Mouse (Mus musculus) kidney, embryonic 15.5 days (tissue): ENCODE results near the gene Vmn1r218. TPM values are rescaled to one million over a fixed set of nuclear protein-coding genes. Genes with fewer than 3 reads are reported as not detected.
"Not testable (repeated sequence)": the region's sequence is repeated elsewhere in the genome, so short reads cannot be mapped to it uniquely, and the experiment has no call there.

Source experiments
- ATAC-seq: fragments of 200-750 bp; cut with Nextera tagmentation; replicated peaks from 2 replicates; pipeline ENCODE4 v1.8.0; 2017; ENCODE audit warnings: moderate TSS enrichment; ENCODE audit not compliant: low FRiP score
- H3K27ac ChIP-seq: fragments of 300-500 bp; sonication (generic); 2 replicates; pipeline ENCODE4 v1.5.1; 2015; ENCODE audit warnings: mild to moderate bottlenecking, inconsistent platforms
- H3K27me3 ChIP-seq: fragments of 300-500 bp; sonication (generic); 2 replicates; pipeline ENCODE4 v1.6.1; 2015; ENCODE audit warnings: inconsistent platforms
- H3K36me3 ChIP-seq: fragments of 300-500 bp; sonication (generic); 2 replicates; pipeline ENCODE4 v1.6.1; 2015; ENCODE audit warnings: inconsistent platforms
- H3K4me1 ChIP-seq: fragments of 300-500 bp; sonication (generic); 2 replicates; pipeline ENCODE4 v1.6.1; 2015; ENCODE audit warnings: inconsistent platforms
- H3K4me2 ChIP-seq: fragments of 300-500 bp; sonication (generic); 2 replicates; pipeline ENCODE4 v1.6.1; 2015; ENCODE audit warnings: moderate library complexity, mild to moderate bottlenecking, inconsistent platforms
- H3K4me3 ChIP-seq: fragments of 300-500 bp; sonication (generic); replicated peaks from 2 replicates; pipeline ENCODE4 v1.5.1; 2015; ENCODE audit warnings: mild to moderate bottlenecking, inconsistent platforms
- H3K9ac ChIP-seq: fragments of 300-500 bp; sonication (generic); 2 replicates; pipeline ENCODE4 v1.6.1; 2015; ENCODE audit warnings: mild to moderate bottlenecking, inconsistent platforms
- H3K9me3 ChIP-seq: fragments of 300-500 bp; sonication (generic); replicated peaks from 2 replicates; pipeline ENCODE4 v1.6.1; 2016; ENCODE audit warnings: inconsistent platforms
- WGBS: fragments of 180-500 bp; shearing (Covaris S2); methylation state at CpG from one replicate; pipeline ENCODE4 v1.1.7; 2015; ENCODE audit warnings: mixed read lengths; 5-methylcytosine and 5-hydroxymethylcytosine counted together
- polyA plus RNA-seq: library from polyadenylated mRNA; unstranded; fragments of >200 nt; fragmentation: Nextera tagmentation; extraction: Ambion mirVana; gene quantifications from 2 replicates; pipeline ENCODE4 v1.2.1, GENCODE M21; 2015

Gene Vmn1r218
- polyA plus RNA-seq = not detected in 2 replicates

GRCm38 (mm10) chr13:23133099-23133498 is at the start of gene Vmn1r218:
Gene Vmn1r218 (plus strand): TSS chr13:23133155.
- WGBS = 72% methylated on average over 3 of the region's 3 CpGs
- Histone ChIP-seq H3K9me3 (no peaks in the 10 kb centered on the region), H3K4me1 (no peaks in the 10 kb centered on the region), H3K4me2 (no peak within 1 kb of the TSS), H3K4me3 (no peak within 1 kb of the TSS), H3K36me3 (no peaks in the 10 kb centered on the region), H3K27me3 (no peaks in the 10 kb centered on the region), H3K27ac (no peak within 1 kb of the TSS), H3K9ac (no peak within 1 kb of the TSS)
- ATAC-seq = no peak

DNA sequence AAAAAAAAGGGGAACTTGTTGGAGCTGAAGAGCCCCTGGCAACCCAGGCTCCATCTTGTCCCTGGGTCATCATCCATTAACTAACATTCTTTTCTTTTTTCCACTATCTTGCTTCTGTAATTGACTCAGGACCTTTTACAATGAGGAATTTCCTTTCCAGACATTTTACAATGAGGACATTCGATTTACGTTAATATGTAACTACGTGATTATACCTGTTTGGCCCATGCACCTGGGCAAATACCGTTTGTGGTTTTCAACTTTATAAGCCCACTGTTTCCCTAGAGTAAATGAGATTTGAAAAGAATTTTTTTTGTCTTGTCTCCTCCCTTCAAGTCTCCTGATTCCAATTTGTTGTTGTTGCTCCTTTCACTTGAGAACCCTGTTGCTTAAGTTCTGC is 38.6 kb upstream of the Vmn1r218 start:
- no peaks in the 10 kb centered on the region for H3K36me3 ChIP-seq
- H3K9me3 ChIP-seq = no peaks in the 10 kb centered on the region
- H3K4me2 ChIP-seq = no peak overlapping the region
- no peak for ATAC-seq
- H3K27ac ChIP-seq = no peak overlapping the region
- H3K27me3 ChIP-seq = no peaks in the 10 kb centered on the region
- H3K4me3 ChIP-seq = no peak overlapping the region
- no peak overlapping the region for H3K9ac ChIP-seq
- WGBS = 84% methylated on average over 4 of the region's 4 CpGs
- no peaks in the 10 kb centered on the region for H3K4me1 ChIP-seq

DNA sequence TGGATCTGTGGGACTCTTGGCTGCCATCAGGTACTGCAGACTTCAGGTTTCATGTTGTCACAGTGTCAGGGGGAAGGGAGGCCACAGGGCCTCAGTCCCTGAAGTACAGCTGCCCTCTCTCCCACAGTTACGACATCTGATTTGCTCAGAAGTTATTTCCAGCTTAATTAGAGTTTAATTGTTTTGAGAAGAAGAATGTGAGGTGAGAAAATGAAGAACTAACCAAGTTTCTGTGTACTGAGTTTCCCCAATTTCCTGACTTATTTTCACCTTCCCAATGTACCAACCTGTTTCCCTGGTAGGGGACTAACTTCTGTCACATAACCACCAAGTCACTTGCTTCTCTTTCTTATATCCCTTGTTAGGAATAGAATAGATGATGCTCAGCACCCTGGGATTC is 14.8 kb upstream of the Vmn1r218 start, which contains the start of gene Vmn1r217:
TSS of gene Vmn1r217 (minus strand) at position 101 of the 400 bp plus-strand sequence.
- H3K4me1 ChIP-seq, H3K9me3 ChIP-seq, H3K27me3 ChIP-seq, H3K9ac ChIP-seq, H3K4me2 ChIP-seq, H3K27ac ChIP-seq, H3K4me3 ChIP-seq, H3K36me3 ChIP-seq, ATAC-seq: not testable (repeated sequence)
- WGBS = 70% methylated on average over 1 of the region's 1 CpGs

GRCm38 (mm10) chr13:23120611-23121010 is 12.3 kb upstream of the Vmn1r218 start:
- WGBS = 88% methylated on average over 2 of the region's 2 CpGs

DNA sequence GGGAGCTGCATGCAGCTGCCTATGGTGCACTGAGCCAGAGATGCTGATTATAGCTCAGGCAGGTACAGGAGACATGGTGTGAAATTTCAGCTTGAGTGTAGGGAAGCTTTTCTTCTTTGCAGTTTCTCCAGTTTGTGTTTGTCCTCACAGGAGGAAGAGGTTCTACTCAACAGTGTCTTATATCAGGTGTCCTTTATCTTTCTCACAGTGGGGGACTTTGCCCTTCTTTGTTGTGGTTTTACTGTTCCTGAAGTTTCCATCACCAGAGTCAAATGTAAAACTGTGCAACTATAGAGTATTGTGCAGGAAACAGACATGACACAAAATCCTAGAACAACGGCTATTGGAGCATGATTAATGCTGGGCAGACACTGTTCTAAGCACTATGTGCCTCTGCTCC is 546 bp downstream of the Vmn1r218 start:
- no peaks in the 10 kb centered on the region for H3K9me3 ChIP-seq
- H3K27me3 ChIP-seq = no peaks in the 10 kb centered on the region
- H3K36me3 ChIP-seq = no peaks in the 10 kb centered on the region
- H3K4me3 ChIP-seq = no peak overlapping the region
- H3K4me1 ChIP-seq = no peaks in the 10 kb centered on the region
- no peak overlapping the region for H3K27ac ChIP-seq
- H3K4me2 ChIP-seq = no peak overlapping the region
- no peak overlapping the region for H3K9ac ChIP-seq
- 62% methylated on average over 1 of the region's 1 CpGs for WGBS
- ATAC-seq = no peak

More at GRCm38 (mm10) chr13:23120611-23121010, 12.3 kb upstream of the Vmn1r218 start:
- H3K4me3 ChIP-seq = no peak overlapping the region
- no peak for ATAC-seq
- no peaks in the 10 kb centered on the region for H3K27me3 ChIP-seq
- H3K36me3 ChIP-seq = no peaks in the 10 kb centered on the region
- no peaks in the 10 kb centered on the region for H3K4me1 ChIP-seq
- H3K9ac ChIP-seq = no peak overlapping the region
- H3K27ac ChIP-seq = no peak overlapping the region
- no peaks in the 10 kb centered on the region for H3K9me3 ChIP-seq
- no peak overlapping the region for H3K4me2 ChIP-seq

- Histone ChIP-seq H3K4me1 (no peaks in the 10 kb centered on the region), H3K9ac (no peak overlapping the region), H3K27ac (no peak overlapping the region), H3K27me3 (no peaks in the 10 kb centered on the region), H3K36me3 (no peaks in the 10 kb centered on the region), H3K9me3 (no peaks in the 10 kb centered on the region), H3K4me3 (no peak overlapping the region), H3K4me2 (no peak overlapping the region)
- WGBS = 91% methylated on average over 2 of the region's 2 CpGs
- no peak for ATAC-seq
Measured at GRCm38 (mm10) chr13:23138880-23139279, 5.9 kb downstream of the Vmn1r218 start.

- 79% methylated on average over 3 of the region's 3 CpGs for WGBS
- no peak for ATAC-seq
Measured at GRCm38 (mm10) chr13:23157848-23158247, 24.9 kb downstream of the Vmn1r218 start.

DNA sequence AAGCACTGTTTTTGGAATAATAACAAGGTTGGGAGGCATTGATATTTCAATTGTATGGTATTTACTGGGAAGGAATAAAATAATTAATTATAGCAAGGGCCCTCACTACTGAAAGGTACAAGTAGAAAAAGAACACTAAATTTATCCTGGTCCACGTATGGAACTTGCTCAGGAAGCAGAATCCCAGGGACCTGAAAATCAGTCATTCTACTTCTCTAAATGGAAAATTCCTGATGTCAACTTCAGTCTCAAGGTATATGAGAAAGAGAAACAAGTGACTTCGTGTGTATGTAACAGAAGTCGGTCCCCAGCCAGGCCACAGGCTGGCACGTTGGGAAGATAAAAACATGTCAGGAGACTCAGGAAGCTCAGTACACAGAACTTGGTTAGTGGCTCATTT is 26.1 kb downstream of the Vmn1r218 start, which contains the start of gene Vmn1r219:
TSS of gene Vmn1r219 (plus strand) at position 301 of the 400 bp plus-strand sequence.
- Histone ChIP-seq H3K36me3 (no peaks in the 10 kb centered on the region), H3K9me3 (no peaks in the 10 kb centered on the region), H3K9ac (no peak within 1 kb of the TSS), H3K4me2 (no peak within 1 kb of the TSS), H3K4me3 (no peak within 1 kb of the TSS), H3K27ac (no peak within 1 kb of the TSS), H3K4me1 (no peaks in the 10 kb centered on the region), H3K27me3 (no peaks in the 10 kb centered on the region)
- no peak for ATAC-seq
- 81% methylated on average over 4 of the region's 4 CpGs for WGBS

More at GRCm38 (mm10) chr13:23157848-23158247, 24.9 kb downstream of the Vmn1r218 start:
- Histone ChIP-seq H3K9ac (no peak overlapping the region), H3K9me3 (no peaks in the 10 kb centered on the region), H3K27ac (no peak overlapping the region), H3K36me3 (no peaks in the 10 kb centered on the region), H3K4me2 (no peak overlapping the region), H3K4me1 (no peaks in the 10 kb centered on the region), H3K4me3 (no peak overlapping the region), H3K27me3 (no peaks in the 10 kb centered on the region)

- H3K4me1 ChIP-seq, H3K4me2 ChIP-seq, H3K4me3 ChIP-seq, ATAC-seq, H3K9ac ChIP-seq, H3K27ac ChIP-seq, H3K36me3 ChIP-seq, H3K27me3 ChIP-seq, H3K9me3 ChIP-seq: not testable (repeated sequence)
- WGBS = 89% methylated on average over 4 of the region's 4 CpGs
Measured at GRCm38 (mm10) chr13:23166471-23166870, 33.5 kb downstream of the Vmn1r218 start.

- Histone ChIP-seq H3K36me3 (no peaks in the 10 kb centered on the region), H3K9me3 (no peaks in the 10 kb centered on the region), H3K4me1 (no peaks in the 10 kb centered on the region), H3K27me3 (no peaks in the 10 kb centered on the region), H3K4me2 (no peak within 1 kb of the TSS), H3K27ac (no peak within 1 kb of the TSS), H3K9ac (no peak within 1 kb of the TSS), H3K4me3 (no peak within 1 kb of the TSS)
- no peak for ATAC-seq
- 89% methylated on average over 2 of the region's 2 CpGs for WGBS
Measured at GRCm38 (mm10) chr13:23187875-23188274, 54.9 kb downstream of the Vmn1r218 start, which contains the start of gene Vmn1r220. Gene Vmn1r220 (minus strand): TSS chr13:23187975.

Other genes starting within 250 kb of the Vmn1r218 start
- not detected in 2 replicates for gene Vmn1r212, start 248.9 kb upstream of the Vmn1r218 start, polyA plus RNA-seq
- not detected in 2 replicates for gene Vmn1r213, start 125.5 kb upstream of the Vmn1r218 start, polyA plus RNA-seq
- not detected in 2 replicates for gene Vmn1r214, start 102.7 kb upstream of the Vmn1r218 start, polyA plus RNA-seq
- not detected in 2 replicates for gene Vmn1r215, start 65.1 kb upstream of the Vmn1r218 start, polyA plus RNA-seq
- gene Vmn1r217, start 14.9 kb upstream of the Vmn1r218 start, polyA plus RNA-seq = not detected in 2 replicates
- not detected in 2 replicates for gene Vmn1r219, start 26.2 kb downstream of the Vmn1r218 start, polyA plus RNA-seq
- not detected in 2 replicates for gene Vmn1r220, start 54.8 kb downstream of the Vmn1r218 start, polyA plus RNA-seq
- not detected in 2 replicates for gene Vmn1r221, start 81.0 kb downstream of the Vmn1r218 start, polyA plus RNA-seq
- gene Vmn1r222, start 102.8 kb downstream of the Vmn1r218 start, polyA plus RNA-seq = not detected in 2 replicates
- not detected in 2 replicates for gene Vmn1r223, start 114.0 kb downstream of the Vmn1r218 start, polyA plus RNA-seq
- gene Zfp322a, start 236.1 kb downstream of the Vmn1r218 start, polyA plus RNA-seq = 48.8 and 48.9 TPM in 2 replicates